Mouse (Mus musculus): ENCODE measurements around the gene B9d2. TPM values are rescaled to one million over a fixed set of nuclear protein-coding genes. Genes with fewer than 3 reads are reported as not detected.
A peak's percentile ranks its signal among the peaks of the same experiment; 100 is the strongest.

B9d2 gene
- polyA plus RNA-seq, 1 experiment from 2014 or later, result 41.3 TPM

DNA sequence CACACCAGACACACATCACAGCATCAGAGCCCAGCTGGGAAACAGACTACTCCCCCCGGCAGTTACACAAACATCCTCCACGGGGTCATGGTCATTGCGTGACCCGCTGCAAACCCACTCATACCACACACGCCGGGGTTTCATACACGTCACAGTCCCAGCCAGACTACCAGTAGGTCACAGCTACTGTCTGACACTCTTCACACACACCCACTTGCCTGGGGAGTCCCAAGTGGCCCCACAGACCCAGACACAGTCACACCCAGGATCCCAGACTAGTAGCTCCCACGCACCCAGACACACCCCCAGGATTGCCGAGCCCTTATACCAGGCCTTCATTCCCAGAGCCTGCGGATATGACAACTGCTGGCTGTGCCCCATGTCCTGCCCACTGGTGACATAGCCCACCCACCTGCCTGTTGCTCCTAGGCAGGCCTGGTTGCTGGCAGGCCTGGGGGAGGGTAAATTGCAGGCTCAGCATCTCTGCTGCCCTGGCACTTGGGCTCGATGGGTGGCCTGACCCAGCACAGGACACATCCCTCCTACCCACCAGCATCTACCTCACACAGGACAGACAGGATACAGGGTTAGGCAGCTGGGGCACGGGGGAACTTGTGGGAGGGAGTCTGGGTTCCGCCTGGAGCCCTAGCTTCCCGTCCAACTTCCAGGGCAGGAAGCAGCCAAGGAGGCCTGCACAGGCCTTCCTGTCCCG, 27.2 kb downstream of the B9d2 start:
- Histone ChIP-seq H3K4me1 (replicated peaks; ENCODE audit: control insufficient read depth, insufficient read depth, low read length) (peaks cover 16% of the 10 kb centered on the region), H3K36me3 (ENCODE audit: control insufficient read depth, insufficient read depth) (peaks cover 3% of the 10 kb centered on the region; the same call in 1 of the 2 replicates), H3K4me2 (ENCODE audit: low read length) (no peak overlapping the region), H3K9ac (replicated peaks; ENCODE audit: low read depth, low read length) (no peak overlapping the region), H3K4me3 (replicated peaks; ENCODE audit: low read length) (no peak overlapping the region), H3K27me3 (replicated peaks; ENCODE audit: control insufficient read depth, insufficient read depth, low read length) (0 out of 2 replicates have a peak, but pooled peaks cover 5% of the 10 kb centered on the region), H3K9me3 (ENCODE audit: control insufficient read depth, low read length) (no peaks in the 10 kb centered on the region), H3K27ac (ENCODE audit: low read length) (no peak overlapping the region)
- no peak for ATAC-seq
- WGBS, result 71% methylated on average over 15 of the region's 15 CpGs

DNA sequence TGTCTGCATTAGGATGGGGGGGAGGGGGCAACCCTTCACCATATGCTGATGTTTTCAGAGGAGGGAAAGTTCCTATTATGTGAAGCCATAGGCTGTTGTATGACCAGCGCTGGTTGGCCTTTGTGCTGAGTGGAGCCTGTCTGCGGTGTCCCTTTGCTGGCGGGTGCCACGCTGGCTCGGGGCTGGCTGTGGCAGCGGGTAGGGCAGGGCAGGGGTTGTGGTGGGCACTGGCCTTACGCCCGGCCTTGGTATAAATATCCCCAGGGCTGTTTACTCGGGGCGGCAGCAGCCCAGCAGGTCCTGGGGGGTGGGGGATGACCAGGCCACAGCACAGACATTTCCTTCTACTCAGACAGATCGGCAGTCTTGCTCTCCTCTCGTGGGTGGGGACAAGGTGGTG, 29.4 kb downstream of the B9d2 start:
- ATAC-seq, result peak; percentile 47; the same call in 1 of the 2 replicates
- Histone ChIP-seq H3K4me1 (replicated peaks; ENCODE audit: control insufficient read depth, insufficient read depth, low read length) (peaks cover 11% of the 10 kb centered on the region), H3K4me2 (ENCODE audit: low read length) (no peak overlapping the region), H3K27me3 (replicated peaks; ENCODE audit: control insufficient read depth, insufficient read depth, low read length) (no peaks in the 10 kb centered on the region), H3K4me3 (replicated peaks; ENCODE audit: low read length) (no peak overlapping the region), H3K36me3 (ENCODE audit: control insufficient read depth, insufficient read depth) (peaks cover 23% of the 10 kb centered on the region), H3K9ac (replicated peaks; ENCODE audit: low read depth, low read length) (peak overlapping the region; percentile 15; the same call in 1 of the 2 replicates), H3K27ac (ENCODE audit: low read length) (no peak overlapping the region), H3K9me3 (ENCODE audit: control insufficient read depth, low read length) (no peaks in the 10 kb centered on the region)
- WGBS, result 11% methylated on average over 12 of the region's 12 CpGs

GRCm38 (mm10) chr7:25710519-25711130, 30.0 kb downstream of the B9d2 start:
- 4% methylated on average over 7 of the region's 7 CpGs for WGBS

GRCm38 (mm10) chr7:25711165-25711564, 30.6 kb downstream of the B9d2 start:
- Histone ChIP-seq H3K9me3 (ENCODE audit: control insufficient read depth, low read length) (no peaks in the 10 kb centered on the region), H3K9ac (replicated peaks; ENCODE audit: low read depth, low read length) (no peak overlapping the region), H3K27ac (ENCODE audit: low read length) (no peak overlapping the region), H3K27me3 (replicated peaks; ENCODE audit: control insufficient read depth, insufficient read depth, low read length) (no peaks in the 10 kb centered on the region), H3K4me3 (replicated peaks; ENCODE audit: low read length) (no peak overlapping the region), H3K4me1 (replicated peaks; ENCODE audit: control insufficient read depth, insufficient read depth, low read length) (peaks cover 9% of the 10 kb centered on the region), H3K36me3 (ENCODE audit: control insufficient read depth, insufficient read depth) (peaks cover 30% of the 10 kb centered on the region), H3K4me2 (ENCODE audit: low read length) (no peak overlapping the region)
- WGBS, result 74% methylated on average over 5 of the region's 5 CpGs
- ATAC-seq, result no peak

More at GRCm38 (mm10) chr7:25710519-25711130, 30.0 kb downstream of the B9d2 start:
- Histone ChIP-seq H3K27ac (ENCODE audit: low read length) (no peak overlapping the region), H3K4me3 (replicated peaks; ENCODE audit: low read length) (no peak overlapping the region), H3K4me1 (replicated peaks; ENCODE audit: control insufficient read depth, insufficient read depth, low read length) (peaks cover 9% of the 10 kb centered on the region), H3K4me2 (ENCODE audit: low read length) (no peak overlapping the region), H3K9ac (replicated peaks; ENCODE audit: low read depth, low read length) (peak overlapping the region; percentile 15; the same call in 1 of the 2 replicates), H3K36me3 (ENCODE audit: control insufficient read depth, insufficient read depth) (peaks cover 26% of the 10 kb centered on the region), H3K9me3 (ENCODE audit: control insufficient read depth, low read length) (no peaks in the 10 kb centered on the region), H3K27me3 (replicated peaks; ENCODE audit: control insufficient read depth, insufficient read depth, low read length) (no peaks in the 10 kb centered on the region)
- ATAC-seq, result peak; percentile 24; the same call in 1 of the 2 replicates

- H3K4me1 ChIP-seq (replicated peaks; ENCODE audit: control insufficient read depth, insufficient read depth, low read length), result peaks cover 9% of the 10 kb centered on the region
- H3K36me3 ChIP-seq (ENCODE audit: control insufficient read depth, insufficient read depth), result peaks cover 30% of the 10 kb centered on the region
- no peak overlapping the region for H3K9ac ChIP-seq (replicated peaks; ENCODE audit: low read depth, low read length)
- no peak overlapping the region for H3K4me2 ChIP-seq (ENCODE audit: low read length)
- no peaks in the 10 kb centered on the region for H3K27me3 ChIP-seq (replicated peaks; ENCODE audit: control insufficient read depth, insufficient read depth, low read length)
- H3K27ac ChIP-seq (ENCODE audit: low read length), result no peak overlapping the region
- 50% methylated on average over 7 of the region's 7 CpGs for WGBS
- no peak for ATAC-seq
- H3K4me3 ChIP-seq (replicated peaks; ENCODE audit: low read length), result no peak overlapping the region
- H3K9me3 ChIP-seq (ENCODE audit: control insufficient read depth, low read length), result no peaks in the 10 kb centered on the region
These were observed 31.2 kb downstream of the B9d2 start for GRCm38 (mm10) chr7:25711731-25712197.

GRCm38 (mm10) chr7:25712801-25713200, 32.2 kb downstream of the B9d2 start:
- no peak overlapping the region for H3K4me3 ChIP-seq (replicated peaks; ENCODE audit: low read length)
- H3K27me3 ChIP-seq (replicated peaks; ENCODE audit: control insufficient read depth, insufficient read depth, low read length), result no peaks in the 10 kb centered on the region
- no peaks in the 10 kb centered on the region for H3K9me3 ChIP-seq (ENCODE audit: control insufficient read depth, low read length)
- H3K4me2 ChIP-seq (ENCODE audit: low read length), result no peak overlapping the region
- H3K9ac ChIP-seq (replicated peaks; ENCODE audit: low read depth, low read length), result no peak overlapping the region
- no peak overlapping the region for H3K27ac ChIP-seq (ENCODE audit: low read length)
- 91% methylated on average over 9 of the region's 9 CpGs for WGBS
- no peak for ATAC-seq
- H3K4me1 ChIP-seq (replicated peaks; ENCODE audit: control insufficient read depth, insufficient read depth, low read length), result peaks cover 15% of the 10 kb centered on the region
- H3K36me3 ChIP-seq (ENCODE audit: control insufficient read depth, insufficient read depth), result peaks cover 30% of the 10 kb centered on the region

DNA sequence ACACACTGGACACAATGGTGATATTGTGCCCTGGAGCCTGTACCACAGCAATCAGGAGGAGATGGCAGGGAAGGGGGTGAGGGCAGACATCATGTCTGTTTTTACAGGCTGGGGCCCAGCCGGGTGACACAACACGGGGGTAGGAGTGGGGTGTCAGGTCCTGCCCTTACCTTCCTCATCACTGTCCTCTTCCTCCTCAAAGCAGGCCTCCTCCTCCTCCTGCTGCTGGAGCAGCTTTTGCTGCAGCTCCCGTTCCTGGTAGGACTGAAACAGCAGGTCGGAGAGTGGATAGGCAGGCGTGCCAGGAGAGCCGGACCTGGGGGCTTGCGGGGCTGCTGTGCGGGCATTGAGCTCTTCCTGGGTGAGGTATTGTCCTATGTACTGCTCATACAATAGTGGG, 34.0 kb downstream of the B9d2 start:
- WGBS, result 93% methylated on average over 8 of the region's 8 CpGs
- no peak overlapping the region for H3K9ac ChIP-seq (replicated peaks; ENCODE audit: low read depth, low read length)
- H3K9me3 ChIP-seq (ENCODE audit: control insufficient read depth, low read length), result no peaks in the 10 kb centered on the region
- H3K4me2 ChIP-seq (ENCODE audit: low read length), result no peak overlapping the region
- ATAC-seq, result no peak
- H3K27ac ChIP-seq (ENCODE audit: low read length), result no peak overlapping the region
- no peaks in the 10 kb centered on the region for H3K27me3 ChIP-seq (replicated peaks; ENCODE audit: control insufficient read depth, insufficient read depth, low read length)
- peaks cover 30% of the 10 kb centered on the region for H3K36me3 ChIP-seq (ENCODE audit: control insufficient read depth, insufficient read depth)
- H3K4me3 ChIP-seq (replicated peaks; ENCODE audit: low read length), result no peak overlapping the region
- peaks cover 26% of the 10 kb centered on the region for H3K4me1 ChIP-seq (replicated peaks; ENCODE audit: control insufficient read depth, insufficient read depth, low read length)

- no peak overlapping the region for H3K4me2 ChIP-seq (ENCODE audit: low read length)
- H3K9me3 ChIP-seq (ENCODE audit: control insufficient read depth, low read length), result no peaks in the 10 kb centered on the region
- peaks cover 19% of the 10 kb centered on the region for H3K4me1 ChIP-seq (replicated peaks; ENCODE audit: control insufficient read depth, insufficient read depth, low read length)
- 97% methylated on average over 22 of the region's 22 CpGs for WGBS
- no peak overlapping the region for H3K4me3 ChIP-seq (replicated peaks; ENCODE audit: low read length)
- ATAC-seq, result no peak
- H3K27me3 ChIP-seq (replicated peaks; ENCODE audit: control insufficient read depth, insufficient read depth, low read length), result no peaks in the 10 kb centered on the region
- no peak overlapping the region for H3K9ac ChIP-seq (replicated peaks; ENCODE audit: low read depth, low read length)
- H3K36me3 ChIP-seq (ENCODE audit: control insufficient read depth, insufficient read depth), result peaks cover 31% of the 10 kb centered on the region
- H3K27ac ChIP-seq (ENCODE audit: low read length), result no peak overlapping the region
These were observed 35.2 kb downstream of the B9d2 start for GRCm38 (mm10) chr7:25715731-25716271.

GRCm38 (mm10) chr7:25717478-25717877, 36.9 kb downstream of the B9d2 start:
- no peak overlapping the region for H3K4me2 ChIP-seq (ENCODE audit: low read length)
- no peaks in the 10 kb centered on the region for H3K27me3 ChIP-seq (replicated peaks; ENCODE audit: control insufficient read depth, insufficient read depth, low read length)
- no peak for ATAC-seq
- no peak overlapping the region for H3K9ac ChIP-seq (replicated peaks; ENCODE audit: low read depth, low read length)
- H3K36me3 ChIP-seq (ENCODE audit: control insufficient read depth, insufficient read depth), result peaks cover 35% of the 10 kb centered on the region
- no peaks in the 10 kb centered on the region for H3K9me3 ChIP-seq (ENCODE audit: control insufficient read depth, low read length)
- peaks cover 19% of the 10 kb centered on the region for H3K4me1 ChIP-seq (replicated peaks; ENCODE audit: control insufficient read depth, insufficient read depth, low read length)
- 83% methylated on average over 3 of the region's 3 CpGs for WGBS
- no peak overlapping the region for H3K4me3 ChIP-seq (replicated peaks; ENCODE audit: low read length)
- no peak overlapping the region for H3K27ac ChIP-seq (ENCODE audit: low read length)
